Mouse (Mus musculus) fibroblast of lung, adult 2 months (primary cell): ENCODE results near the gene Klc3.
A peak's percentile ranks its signal among the peaks of the same experiment; 100 is the strongest.

Source experiments
- DNase-seq: peaks from one replicate; pipeline ENCODE4 v3.0.0-alpha.2; 2011; ENCODE audit warnings: low read depth

Gene Klc3

GRCm38 (mm10) chr7:19405417-19405816 is 1.5 kb upstream of the Klc3 start:
- peak; percentile 36 for DNase-seq

GRCm38 (mm10) chr7:19404476-19404875 is 572 bp upstream of the Klc3 start, which contains the start of gene Ckm:
TSS of gene Ckm (plus strand) at chr7:19404776.
- DNase-seq = no peak

GRCm38 (mm10) chr7:19402535-19403112 is 1.3 kb downstream of the Klc3 start:
- no peak for DNase-seq

- DNase-seq = no peak
These were observed 3.0 kb downstream of the Klc3 start for GRCm38 (mm10) chr7:19400946-19401345.

DNA sequence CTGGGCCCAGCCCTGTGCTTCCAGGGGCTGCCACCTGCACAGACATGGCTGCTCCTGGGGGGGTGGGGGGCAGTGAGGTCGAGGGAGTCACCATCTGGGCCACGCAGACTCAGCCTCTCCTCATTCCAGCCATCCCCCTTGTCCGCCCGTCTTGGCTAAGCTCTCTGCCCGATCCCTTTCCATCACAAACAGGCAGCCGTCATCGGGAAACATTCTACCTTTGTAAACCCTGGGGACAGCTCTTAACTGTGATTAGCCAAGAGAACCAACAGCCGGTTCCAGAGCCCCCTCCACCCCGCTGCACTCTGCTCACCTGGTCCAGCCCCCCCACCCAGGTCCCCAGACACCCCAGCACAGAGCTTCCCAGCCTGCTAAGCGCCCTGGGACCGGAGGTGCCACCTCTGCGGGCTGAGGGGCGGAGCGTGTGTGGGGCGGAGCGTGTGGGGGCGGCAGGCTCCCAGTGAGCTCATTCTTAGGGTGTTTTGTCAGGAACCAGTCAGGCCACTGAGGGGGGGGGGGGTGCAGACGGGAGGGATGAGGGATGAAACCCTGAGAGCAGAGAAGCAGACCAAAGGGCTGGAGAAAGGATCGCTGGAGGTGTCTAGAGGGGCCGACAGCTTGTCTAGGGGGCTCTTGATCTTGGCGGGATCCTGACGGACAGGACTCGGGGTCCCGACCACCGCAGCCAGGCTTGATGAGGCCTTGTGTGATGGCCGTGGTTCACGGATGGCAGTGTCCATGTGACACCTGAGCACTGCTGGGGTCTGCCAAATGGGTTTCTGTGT is 4.2 kb downstream of the Klc3 start:
- peak; percentile 35 for DNase-seq

- no peak for DNase-seq
These were observed 9.4 kb downstream of the Klc3 start for GRCm38 (mm10) chr7:19394484-19394883.

GRCm38 (mm10) chr7:19388699-19389413 is 15.0 kb downstream of the Klc3 start:
- DNase-seq = no peak

GRCm38 (mm10) chr7:19383708-19384107 is 20.2 kb downstream of the Klc3 start:
- no peak for DNase-seq

GRCm38 (mm10) chr7:19382166-19382541 is 21.8 kb downstream of the Klc3 start:
- DNase-seq = no peak

DNA sequence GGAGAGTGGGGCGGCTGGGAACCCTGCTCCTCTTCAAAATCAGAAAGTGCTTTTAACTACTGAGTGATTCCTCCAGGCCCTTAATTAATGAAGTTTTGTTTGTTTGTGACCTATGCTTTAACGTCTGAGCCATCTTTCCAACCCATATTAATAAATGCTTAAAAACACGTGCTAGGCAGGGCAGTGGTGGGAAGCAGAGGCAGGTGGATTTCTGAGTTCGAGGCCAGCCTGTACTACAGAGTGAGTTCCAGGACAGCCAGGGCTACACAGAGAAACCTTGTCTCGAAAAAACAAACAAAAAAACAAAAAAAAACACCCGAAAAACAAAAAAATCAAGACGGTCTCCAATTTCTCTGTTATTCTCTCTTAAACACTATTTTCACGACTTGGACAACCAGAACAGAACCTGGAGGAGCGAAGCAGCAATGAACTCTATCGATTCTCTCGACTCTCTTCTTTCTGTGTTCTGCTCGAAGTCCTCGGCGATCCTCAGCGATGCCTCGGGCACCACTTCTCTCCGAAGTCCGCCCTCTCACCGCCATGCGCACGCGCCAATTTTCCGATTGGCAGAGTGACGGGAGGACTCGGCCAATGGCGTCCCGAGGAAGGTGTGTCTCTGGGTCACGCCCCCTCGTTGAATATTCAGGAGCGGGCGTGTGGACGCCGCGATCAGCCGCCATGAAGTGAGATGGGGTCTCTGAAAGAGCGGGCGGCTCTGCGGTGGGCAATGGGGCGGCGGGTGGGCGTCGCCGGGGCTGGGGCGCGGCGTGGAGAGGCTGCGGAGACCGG is 22.3 kb downstream of the Klc3 start, which contains the start of gene Ercc2:
TSS of gene Ercc2 (plus strand) at position 634 of the 789 bp plus-strand sequence.
- peak; percentile 98 for DNase-seq

DNA sequence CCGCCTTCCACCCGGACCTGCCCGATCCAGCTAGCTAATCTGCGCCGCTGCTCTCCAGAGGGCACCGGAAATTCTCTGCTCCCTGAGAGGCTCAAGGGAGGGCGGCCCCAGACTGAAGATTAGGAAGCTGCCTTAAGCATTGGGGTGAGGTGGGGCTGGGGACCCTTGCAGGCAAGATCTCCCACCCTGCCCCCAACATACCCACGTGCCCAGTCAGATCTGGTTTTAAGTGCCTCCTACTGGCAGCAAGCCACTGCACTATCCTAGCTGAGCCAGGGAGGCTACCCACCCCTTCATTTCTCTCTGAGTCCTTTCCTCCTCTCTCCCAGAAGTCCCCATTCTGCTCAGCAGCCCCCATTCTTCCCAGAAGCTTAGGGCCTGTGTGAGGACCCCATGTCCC is 25.9 kb downstream of the Klc3 start:
- no peak for DNase-seq

GRCm38 (mm10) chr7:19376019-19376418 is 27.9 kb downstream of the Klc3 start:
- no peak for DNase-seq

DNA sequence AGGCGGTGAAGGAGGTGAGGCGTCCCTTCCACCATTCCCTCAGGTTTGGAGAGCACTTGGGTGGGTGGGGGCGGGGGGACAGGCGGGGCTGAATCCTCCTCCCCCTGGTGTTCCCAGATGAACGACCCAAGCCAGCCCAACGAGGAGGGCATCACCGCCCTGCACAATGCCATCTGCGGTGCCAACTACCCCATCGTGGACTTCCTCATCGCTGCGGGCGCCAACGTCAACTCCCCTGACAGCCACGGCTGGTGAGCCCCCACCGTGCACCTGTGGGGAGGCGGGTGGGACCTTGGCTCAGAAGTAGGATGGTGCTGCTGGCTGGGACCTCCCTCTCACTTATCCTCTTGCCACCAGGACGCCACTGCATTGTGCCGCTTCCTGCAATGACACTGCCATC is 28.5 kb downstream of the Klc3 start:
- no peak for DNase-seq

GRCm38 (mm10) chr7:19373367-19373766 is 30.5 kb downstream of the Klc3 start:
- no peak for DNase-seq

DNA sequence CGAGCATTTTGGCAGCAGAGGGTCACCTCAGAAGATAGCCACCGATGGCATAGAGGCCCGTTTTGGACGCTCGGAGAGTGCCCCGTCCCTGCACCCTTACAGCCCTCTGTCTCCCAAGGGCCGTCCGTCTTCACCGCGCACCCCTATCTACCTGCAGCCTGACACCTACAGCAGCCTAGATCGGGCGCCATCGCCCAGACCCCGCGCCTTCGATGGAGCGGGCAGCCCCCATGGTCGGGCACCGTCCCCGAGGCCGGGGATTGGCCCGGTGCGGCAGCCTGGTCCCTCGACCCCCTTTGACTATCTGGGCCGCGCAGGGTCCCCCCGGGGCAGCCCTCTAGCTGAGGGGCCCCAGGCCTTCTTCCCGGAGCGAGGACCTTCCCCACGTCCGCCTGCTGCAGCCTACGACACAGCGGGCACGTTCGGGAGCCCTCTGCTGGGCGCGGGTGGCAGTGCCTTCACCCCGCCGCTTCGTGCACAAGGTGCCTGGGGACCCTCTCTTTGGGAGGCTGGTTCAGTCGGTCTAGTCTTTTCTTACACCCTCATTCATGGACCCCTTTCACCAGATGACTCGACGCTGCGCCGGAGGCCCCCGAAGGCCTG is 34.0 kb downstream of the Klc3 start:
- DNase-seq = no peak

DNA sequence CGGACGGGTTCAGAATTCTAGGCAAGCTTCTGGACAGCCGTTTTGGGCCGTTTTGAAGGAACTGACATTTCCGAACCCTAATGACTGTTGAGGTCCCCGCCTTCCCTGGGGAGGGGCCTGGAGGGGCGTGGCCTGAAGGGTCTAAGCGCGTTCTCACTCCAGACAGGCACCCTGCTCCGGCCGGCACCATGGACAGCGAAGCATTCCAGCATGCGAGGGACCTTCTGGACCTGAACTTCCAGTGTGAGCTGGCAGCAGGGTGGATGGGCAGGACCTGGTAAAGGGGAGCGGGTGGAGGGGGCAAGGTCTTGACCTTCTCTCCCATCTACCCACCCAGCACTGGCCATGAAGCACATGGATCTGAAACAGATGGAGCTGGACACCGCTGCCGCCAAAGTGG is 35.5 kb downstream of the Klc3 start:
- DNase-seq = no peak

DNA sequence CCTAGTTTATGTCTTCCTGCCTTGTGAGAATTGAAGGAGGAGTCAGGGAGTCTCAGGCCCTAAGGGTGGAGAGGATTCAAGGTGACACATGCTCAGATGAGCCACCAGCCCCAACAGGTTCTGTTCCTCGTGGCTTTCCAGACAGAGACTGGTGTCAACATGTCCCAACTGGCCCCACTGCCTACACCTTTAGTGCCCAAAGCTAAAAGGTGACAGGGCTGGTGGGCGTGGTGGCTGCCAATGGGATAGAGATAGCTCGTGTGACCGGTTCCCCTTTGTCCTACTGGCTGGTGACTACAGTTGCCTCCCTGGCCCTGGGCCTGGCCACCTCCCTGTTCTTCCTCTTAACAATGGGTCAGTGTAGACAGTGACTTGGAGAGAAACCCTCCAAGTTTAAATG is 38.5 kb downstream of the Klc3 start:
- DNase-seq = no peak

DNA sequence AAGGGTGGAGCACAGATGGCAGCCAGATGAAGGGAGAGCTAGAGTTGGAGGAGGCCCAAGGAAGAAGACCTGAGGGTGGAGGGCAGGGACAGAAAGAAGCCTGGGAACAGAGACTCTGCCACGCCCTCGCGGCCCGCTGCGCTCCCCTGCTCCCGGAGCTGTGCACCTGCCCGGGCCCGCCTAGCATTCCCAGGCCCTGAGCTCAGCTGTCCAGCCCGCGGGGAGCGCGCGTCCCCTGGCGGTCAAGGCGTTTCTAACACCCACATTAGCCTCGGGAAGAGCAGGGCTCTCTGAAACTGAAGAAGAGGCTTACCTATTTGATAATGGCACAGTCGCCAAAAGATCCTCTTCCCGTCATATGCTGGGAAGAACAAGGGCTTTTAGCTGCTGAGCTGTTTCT is 40.0 kb downstream of the Klc3 start:
- no peak for DNase-seq

DNA sequence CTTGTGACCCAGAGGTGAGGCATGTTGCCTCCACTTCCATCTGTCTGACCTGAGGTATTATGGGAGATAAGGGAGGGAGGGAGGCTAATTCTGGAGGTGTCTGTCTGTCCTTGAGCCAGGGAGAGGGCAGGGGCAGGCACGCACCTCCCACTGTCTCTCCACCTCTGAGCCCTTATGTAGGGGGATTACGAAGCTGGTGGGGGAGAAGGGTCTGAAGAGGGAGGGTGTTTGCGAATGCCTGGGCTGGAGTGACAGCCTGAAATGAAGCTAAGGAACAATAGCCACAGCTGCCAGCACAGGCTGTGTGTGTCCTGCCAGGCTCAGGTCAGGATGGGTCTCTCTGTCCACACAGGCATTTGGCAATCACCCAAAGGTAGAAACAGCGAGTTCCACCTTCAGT is 41.6 kb downstream of the Klc3 start:
- DNase-seq = no peak

DNA sequence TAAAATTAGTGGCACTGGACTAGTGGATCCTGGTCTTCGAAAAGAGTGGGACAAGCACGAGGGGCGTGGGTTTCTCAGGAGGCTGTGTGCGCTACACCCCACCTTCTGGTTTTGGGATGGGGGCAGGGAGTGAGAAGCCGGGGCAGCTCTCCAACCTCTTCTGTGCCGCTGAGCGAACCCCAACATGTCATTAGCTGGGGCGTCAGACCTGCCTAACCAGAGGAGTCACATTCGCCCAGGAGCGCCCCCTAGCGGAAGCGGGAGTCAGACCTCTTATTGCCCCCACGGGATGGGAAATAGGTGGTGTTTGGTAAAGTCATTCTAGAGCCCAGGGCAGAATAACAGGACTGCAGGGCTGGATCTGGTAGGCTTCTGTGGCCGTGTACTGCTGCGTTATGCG is 42.2 kb downstream of the Klc3 start:
- DNase-seq = no peak

DNA sequence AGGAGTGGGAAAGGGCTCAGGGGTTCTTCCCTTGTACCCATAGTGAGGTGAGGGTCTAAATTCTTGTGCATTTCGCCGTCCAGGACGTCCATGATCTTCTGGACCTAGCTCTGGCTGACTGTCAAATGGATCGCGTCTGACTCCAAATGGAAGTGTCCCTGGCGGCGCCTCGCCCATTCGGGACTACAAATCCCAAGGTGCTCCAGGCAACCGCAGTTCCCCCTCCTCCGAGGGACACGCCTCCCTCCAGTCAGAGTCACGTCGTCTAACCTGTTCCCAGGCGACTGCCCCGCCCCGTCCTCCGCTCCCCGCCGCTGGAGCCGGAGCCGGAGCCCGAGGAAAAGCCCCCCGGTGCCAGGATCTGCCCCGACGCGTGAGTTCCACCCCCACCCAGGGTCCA is 43.0 kb downstream of the Klc3 start:
- DNase-seq = peak; percentile 86
